Mouse (Mus musculus) lung, adult 2 months (tissue): ENCODE measurements around the gene Klk1b3. TPM values are rescaled to one million over a fixed set of nuclear protein-coding genes. Genes with fewer than 3 reads are reported as not detected.
"Not testable (repeated sequence)": the region's sequence is repeated elsewhere in the genome, so short reads cannot be mapped to it uniquely, and the experiment has no call there.

ENCODE experiments used
- DNase-seq: peaks from one replicate; pipeline ENCODE4 v3.0.0; 2022
- H3K4me1 ChIP-seq: fragments of 200-500 bp; 2 replicates; pipeline ENCODE4 v1.6.1; 2011; ENCODE audit warnings: low read length; ENCODE audit not compliant: control insufficient read depth, insufficient read depth
- H3K4me3 ChIP-seq: fragments of 200-500 bp; replicated peaks from 2 replicates; pipeline ENCODE3; 2011; ENCODE audit warnings: low read depth, mild to moderate bottlenecking, control low read depth, low read length; ENCODE audit errors: extremely low read depth
- CTCF ChIP-seq: fragments of 200-500 bp; IDR thresholded peaks from 2 replicates; pipeline ENCODE4 v1.5.1; 2011; ENCODE audit warnings: mild to moderate bottlenecking, low read length, control low read depth; ENCODE audit not compliant: insufficient read depth
- POLR2A ChIP-seq: fragments of 200-500 bp; IDR thresholded peaks from 2 replicates; pipeline ENCODE4 v1.6.1; 2011; ENCODE audit warnings: low read depth, mild to moderate bottlenecking, control low read depth, low read length, borderline replicate concordance; ENCODE audit errors: extremely low read depth
- WGBS: fragments of 180-500 bp; shearing (Covaris S2); methylation state at CpG from one replicate; pipeline ENCODE4 v1.1.7; 2018; 5-methylcytosine and 5-hydroxymethylcytosine counted together
- polyA plus RNA-seq: library from polyadenylated mRNA; depleted of rRNA; stranded (reverse); fragments of >200 nt; gene quantifications from 2 replicates; pipeline ENCODE4 v1.2.3, GENCODE M21; 2012; rRNA removed

The Klk1b3 gene
- polyA plus RNA-seq: not detected in 2 replicates

GRCm38 (mm10) chr7:44197891-44198290, at the start of gene Klk1b3:
Gene Klk1b3, plus strand, starts transcription at chr7:44198191.
- no peak for DNase-seq
- no peak for TF ChIP-seq POLR2A
- no peak for TF ChIP-seq CTCF
- Histone ChIP-seq H3K4me1 (no peaks in the 10 kb centered on the region), H3K4me3 (no peak within 1 kb of the TSS)
- 46% methylated on average over 3 of the region's 3 CpGs for WGBS

DNA sequence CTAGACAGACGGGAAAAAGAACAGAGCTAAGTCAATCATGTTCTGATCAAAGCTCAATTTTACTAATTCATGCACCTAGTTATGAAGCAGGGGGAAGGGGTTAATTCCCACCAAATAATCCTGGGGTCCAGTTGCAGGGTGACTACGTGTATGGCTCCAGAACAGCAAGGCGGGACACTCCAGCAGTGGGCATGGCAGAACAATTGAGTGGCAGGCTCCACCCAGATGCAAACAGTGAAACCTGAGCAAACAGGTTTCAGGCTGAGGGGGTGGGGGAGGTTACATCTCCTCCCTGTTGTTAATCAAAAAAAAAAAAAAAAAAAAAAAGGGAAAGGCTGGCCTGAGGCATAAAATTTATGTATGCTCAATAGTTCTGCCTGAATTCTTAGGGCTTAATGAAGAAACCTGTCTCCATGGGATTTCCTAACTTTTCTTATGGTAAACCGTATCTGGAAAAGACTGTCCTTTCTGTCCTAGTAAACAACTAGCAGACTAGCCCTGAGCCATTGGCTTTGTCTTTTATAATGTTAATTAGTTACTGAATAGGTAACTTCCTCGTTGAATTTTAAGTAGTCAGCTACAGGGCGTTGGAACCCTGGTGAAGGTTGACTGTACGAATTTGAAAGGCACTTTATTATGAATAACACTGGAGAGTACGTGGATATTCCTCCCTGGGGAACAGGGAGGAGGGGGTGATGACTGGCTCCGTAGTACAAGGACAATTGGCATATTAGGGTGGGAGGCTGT, 18.5 kb upstream of the Klk1b3 start:
- DNase-seq: no peak
- H3K4me3 ChIP-seq: no peak overlapping the region
- 66% methylated on average over 9 of the region's 9 CpGs for WGBS

DNA sequence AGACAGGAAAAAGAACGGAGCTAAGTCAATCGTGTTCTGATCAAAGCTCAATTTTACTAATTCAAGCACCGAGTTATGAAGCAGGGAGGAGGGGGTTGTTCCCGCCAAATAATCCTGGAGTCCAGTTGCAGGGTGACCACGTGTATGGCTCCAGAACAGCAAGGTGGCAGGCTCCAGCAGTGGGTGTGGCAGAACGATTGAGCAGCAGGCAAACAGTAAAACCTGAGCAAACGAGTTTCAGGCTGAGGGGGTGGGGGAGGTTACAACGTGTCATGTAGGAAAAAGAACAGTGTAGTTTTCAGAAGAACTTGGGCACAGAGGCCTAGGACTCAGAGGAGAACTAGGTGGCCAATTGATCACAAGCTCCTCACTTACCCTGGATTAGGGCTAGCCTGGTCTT, 11.5 kb upstream of the Klk1b3 start:
- whole genome bisulfite sequencing: 49% methylated on average over 8 of the region's 8 CpGs
- H3K4me1 ChIP-seq, H3K4me3 ChIP-seq, DNase-seq: not testable (repeated sequence)

More for the DNA sequence above, 18.5 kb upstream of the Klk1b3 start:
- no peak for TF ChIP-seq CTCF
- no peak for TF ChIP-seq POLR2A
- no peaks in the 10 kb centered on the region for H3K4me1 ChIP-seq

- not testable (repeated sequence) for DNase-seq, H3K4me3 ChIP-seq, H3K4me1 ChIP-seq
Observed at GRCm38 (mm10) chr7:44187936-44188335, 10.1 kb upstream of the Klk1b3 start, which contains the start of gene Klk1b24. Gene Klk1b24, plus strand, starts transcription at chr7:44188236.

- 79% methylated on average over 1 of the region's 1 CpGs for WGBS
- DNase-seq, H3K4me3 ChIP-seq, H3K4me1 ChIP-seq: not testable (repeated sequence)
Observed at GRCm38 (mm10) chr7:44193466-44193865, 4.5 kb upstream of the Klk1b3 start.

GRCm38 (mm10) chr7:44207135-44207534, 9.1 kb downstream of the Klk1b3 start, which contains the start of gene Klk1b4:
Gene Klk1b4, plus strand, starts transcription at chr7:44207435.
- not testable (repeated sequence) for H3K4me3 ChIP-seq, DNase-seq, H3K4me1 ChIP-seq
- WGBS: 34% methylated on average over 3 of the region's 3 CpGs

DNA sequence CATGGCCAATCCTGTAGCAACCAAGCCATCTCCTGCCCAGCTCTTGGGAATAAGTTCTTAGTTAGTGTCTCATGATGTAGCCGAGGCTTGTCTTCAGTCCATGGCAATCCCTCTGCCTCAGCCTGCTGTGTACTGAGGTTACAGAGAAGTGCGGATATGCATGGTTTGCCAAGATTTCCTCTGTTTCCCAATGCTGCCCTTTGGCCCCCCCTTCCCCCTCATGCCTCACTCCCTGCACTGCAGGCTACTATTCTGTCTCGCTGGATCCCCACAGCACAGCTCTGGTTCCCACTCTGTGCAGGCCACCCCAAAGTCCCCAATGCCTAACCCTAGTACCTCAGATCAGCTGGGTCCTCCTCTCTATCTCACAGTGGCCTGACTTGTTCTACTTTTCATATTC, 10.3 kb downstream of the Klk1b3 start:
- Histone ChIP-seq H3K4me3 (no peak overlapping the region), H3K4me1 (no peaks in the 10 kb centered on the region)
- 71% methylated on average over 3 of the region's 3 CpGs for WGBS
- TF ChIP-seq CTCF (no peak), POLR2A (no peak)
- DNase-seq: no peak

- no peak for DNase-seq
- WGBS: 76% methylated on average over 1 of the region's 1 CpGs
- Histone ChIP-seq H3K4me3 (no peak within 1 kb of the TSS), H3K4me1 (no peaks in the 10 kb centered on the region)
- no peak for TF ChIP-seq CTCF
- TF ChIP-seq POLR2A: no peak
Observed at GRCm38 (mm10) chr7:44215645-44216044, 17.7 kb downstream of the Klk1b3 start, which contains the start of gene Klk1b5. Gene Klk1b5, plus strand, starts transcription at chr7:44215945.

GRCm38 (mm10) chr7:44221601-44222000, 23.6 kb downstream of the Klk1b3 start:
- H3K4me1 ChIP-seq, DNase-seq: not testable (repeated sequence)
- 71% methylated on average over 9 of the region's 10 CpGs for WGBS

DNA sequence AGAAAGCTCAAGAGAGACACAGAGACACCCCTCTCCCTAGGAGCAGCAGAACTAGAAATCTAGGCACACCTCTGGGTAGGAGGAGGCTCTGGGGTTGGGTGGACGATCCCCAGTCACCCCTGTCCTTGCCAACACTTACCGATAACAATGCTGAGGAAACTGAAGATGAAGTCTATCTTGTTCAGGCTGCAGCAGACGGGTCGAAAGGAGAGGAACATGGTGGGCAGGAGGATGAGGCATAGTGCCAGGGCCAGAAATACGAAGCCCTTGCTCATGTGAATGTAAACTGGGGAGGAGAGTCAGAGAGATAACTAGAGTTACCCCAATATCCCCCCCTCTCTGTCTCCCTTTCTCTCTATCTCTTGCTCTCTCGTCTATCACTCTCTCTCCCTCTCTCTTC, 24.3 kb downstream of the Klk1b3 start:
- H3K4me1 ChIP-seq, DNase-seq, H3K4me3 ChIP-seq: not testable (repeated sequence)
- WGBS: 66% methylated on average over 6 of the region's 6 CpGs

More at GRCm38 (mm10) chr7:44221601-44222000, 23.6 kb downstream of the Klk1b3 start:
- H3K4me3 ChIP-seq: not testable (repeated sequence)

DNA sequence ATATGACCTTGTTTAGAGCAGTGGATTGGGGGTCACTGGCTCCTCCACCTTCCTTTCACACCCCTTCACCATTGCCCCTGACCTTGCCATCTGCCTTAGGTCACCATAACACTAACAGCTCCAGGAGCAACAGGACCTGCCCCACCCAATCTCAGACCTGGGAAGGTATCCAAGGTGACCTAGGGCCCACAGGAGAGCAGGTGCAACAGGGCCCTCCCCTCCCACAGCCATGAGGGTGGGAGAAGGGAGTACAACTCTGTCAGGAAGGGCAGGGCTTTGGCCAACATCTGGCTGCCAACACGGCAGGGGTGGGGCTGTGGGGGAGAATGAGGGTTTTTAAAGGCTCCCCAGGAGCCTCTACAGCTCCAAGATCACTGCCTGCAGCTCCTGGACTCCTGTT, 27.1 kb downstream of the Klk1b3 start, which contains the start of gene Klk1:
Gene Klk1 (plus strand): TSS at position 285 of the 400 bp plus-strand sequence.
- Histone ChIP-seq H3K4me3 (no peak within 1 kb of the TSS), H3K4me1 (no peaks in the 10 kb centered on the region)
- TF ChIP-seq CTCF (no peak), POLR2A (no peak)
- 35% methylated on average over 1 of the region's 1 CpGs for WGBS
- no peak for DNase-seq
